Mouse (Mus musculus): Measurements from ENCODE around the gene Foxp1.

The Foxp1 gene

DNA sequence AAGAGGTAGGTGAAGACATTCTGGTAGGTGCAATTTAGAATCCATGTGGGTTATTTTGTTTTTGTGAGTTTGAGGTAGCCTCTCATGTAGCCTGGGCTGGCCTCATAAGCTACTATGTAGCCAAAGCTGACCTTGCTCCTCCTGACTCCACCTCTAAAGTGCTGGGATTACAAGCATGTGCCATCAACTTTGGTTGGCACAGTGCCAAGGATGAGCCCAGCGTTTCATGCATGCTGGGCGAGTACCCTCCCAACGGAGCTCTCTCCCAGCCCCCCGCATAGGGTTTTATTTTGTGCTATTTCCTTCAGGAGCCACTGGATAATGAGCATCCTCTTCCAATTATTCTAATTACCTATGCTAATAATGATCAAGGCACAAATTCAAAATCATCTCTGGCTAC lies 414.1 kb downstream of the Foxp1 start:
- DNase-seq = no peak

DNA sequence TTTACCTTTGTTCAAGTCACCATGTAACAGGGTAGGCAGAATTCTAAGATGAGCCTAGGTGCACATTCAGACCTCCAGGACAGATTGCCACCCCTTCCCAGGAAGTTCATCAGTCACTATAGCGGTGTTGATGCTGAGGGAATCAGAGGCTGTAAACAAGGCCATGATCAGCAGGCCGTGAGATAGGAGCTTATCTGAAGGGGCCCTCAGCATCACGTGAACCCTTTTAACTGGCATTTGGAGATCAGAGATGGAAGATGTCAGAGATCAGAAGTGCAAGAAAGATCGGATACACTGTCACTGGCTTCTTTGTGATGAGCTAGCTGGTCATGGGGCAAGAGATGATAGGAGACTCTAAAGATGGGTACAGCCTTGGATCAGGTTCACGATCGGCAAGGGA lies 414.8 kb downstream of the Foxp1 start:
- DNase-seq = no peak

DNA sequence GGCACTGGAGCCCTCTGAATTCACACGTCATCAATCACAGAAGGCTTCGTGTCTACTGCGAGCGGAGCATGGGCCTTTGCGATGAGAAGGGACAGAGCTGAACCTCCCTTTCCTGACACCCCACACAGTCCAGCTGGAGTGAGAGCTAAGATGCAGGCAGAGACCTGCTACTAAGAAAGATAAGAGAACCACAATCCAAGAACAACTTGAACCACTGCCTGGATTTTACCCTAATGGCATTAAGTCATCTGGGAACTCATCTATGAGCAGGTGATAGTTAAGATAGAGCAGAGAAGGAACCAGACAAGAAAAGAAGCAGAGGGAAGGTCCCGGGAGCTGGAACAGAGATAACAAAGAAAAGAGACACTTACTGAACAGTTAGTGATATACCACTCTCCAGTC lies 415.4 kb downstream of the Foxp1 start:
- no peak for DNase-seq

DNA sequence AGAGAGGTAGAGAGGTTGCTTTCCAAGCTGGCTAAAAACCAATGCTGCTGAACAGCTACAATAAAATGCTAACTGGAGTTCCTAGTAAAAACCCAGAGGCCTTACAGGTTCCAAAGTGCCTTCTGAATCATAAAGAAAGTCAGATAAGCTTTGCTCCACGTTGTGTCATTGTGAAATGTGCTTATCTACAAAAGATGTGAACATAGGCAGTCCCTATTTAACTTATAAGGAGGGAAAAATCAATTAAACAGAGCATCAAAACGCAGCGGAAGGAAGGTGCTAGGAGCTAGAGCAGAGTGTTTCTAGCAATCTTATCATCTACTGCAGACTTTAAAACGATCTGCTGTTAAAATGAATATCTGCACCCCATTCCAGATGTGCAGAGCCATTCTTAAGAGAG lies 416.5 kb downstream of the Foxp1 start:
- DNase-seq = no peak

DNA sequence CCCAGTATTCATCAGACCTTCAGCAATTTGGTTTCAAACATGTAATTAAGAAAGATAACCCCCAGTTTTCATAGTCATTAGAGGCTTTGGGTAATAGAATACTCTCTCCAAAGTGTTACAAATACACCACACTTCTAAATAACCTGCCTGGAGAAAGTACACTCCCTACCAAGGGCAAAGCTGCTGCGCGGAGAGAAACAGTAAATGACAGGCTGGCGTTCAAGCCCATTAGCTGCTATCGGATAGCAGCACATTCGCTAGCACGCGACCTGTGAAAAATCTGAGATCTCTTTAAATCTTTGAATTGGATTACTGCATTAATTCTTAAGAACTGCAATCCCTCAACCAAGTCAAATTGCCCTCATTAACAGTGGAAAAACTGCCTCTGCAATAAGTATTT lies 418.1 kb downstream of the Foxp1 start:
- DNase-seq = no peak

DNA sequence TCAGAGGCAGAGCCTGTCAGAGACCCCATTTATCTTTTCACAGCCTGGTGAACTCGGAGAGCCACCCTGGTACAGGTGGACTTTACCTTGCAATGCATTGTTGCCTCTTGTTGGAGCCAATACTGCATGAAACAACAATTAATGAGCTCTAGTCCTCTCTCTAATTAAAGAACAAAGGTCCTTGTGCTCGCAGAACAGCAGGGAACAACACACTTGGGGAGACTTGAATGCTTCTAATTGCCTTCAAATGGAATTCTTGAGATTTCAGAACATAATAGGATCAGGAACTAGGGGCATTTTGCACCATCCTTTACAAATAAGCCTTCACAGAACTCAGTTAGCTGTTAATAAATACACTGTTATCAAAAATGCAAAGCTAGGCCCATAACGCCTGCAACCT lies 418.6 kb downstream of the Foxp1 start:
- DNase-seq = no peak

DNA sequence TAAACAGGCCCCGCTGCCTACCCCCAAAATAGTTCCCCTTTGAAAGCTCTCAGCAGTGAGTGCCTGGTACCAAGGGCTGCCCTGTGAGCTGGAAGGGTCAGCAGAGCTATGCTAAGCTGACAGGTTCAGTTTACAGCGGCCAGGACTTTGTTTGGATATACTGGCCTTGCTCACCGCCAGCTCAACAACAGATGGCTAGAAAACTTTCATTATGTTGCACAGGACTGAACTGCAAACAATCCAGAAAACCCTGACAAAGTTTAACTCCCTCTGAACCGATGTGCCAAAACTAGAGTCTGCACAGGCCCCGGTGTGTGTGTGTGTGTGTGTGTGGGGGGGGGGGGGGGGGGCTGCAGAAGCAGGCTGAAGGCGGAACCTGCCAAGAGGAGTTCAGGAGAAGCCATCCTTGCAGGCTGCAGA lies 421.0 kb downstream of the Foxp1 start:
- no peak for DNase-seq

DNA sequence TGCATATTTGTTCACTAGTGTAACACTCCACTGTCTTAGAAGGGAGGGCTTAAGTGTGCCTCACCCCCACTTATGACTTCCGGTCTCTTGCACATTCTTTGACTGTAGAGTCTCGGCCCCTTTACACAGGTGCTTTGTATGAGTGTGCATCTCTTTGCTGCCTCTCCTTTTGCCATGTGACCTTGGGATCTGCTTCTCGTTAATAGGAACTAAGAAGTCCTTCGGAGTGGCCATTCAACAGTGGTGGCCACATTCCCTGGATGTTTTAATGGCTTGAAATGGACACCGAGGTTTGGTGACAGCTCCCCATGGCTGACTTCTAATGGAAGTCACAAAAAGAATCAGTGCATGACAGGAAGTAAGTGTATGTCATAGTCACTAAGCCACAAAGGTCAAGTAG lies 422.2 kb downstream of the Foxp1 start:
- no peak for DNase-seq

DNA sequence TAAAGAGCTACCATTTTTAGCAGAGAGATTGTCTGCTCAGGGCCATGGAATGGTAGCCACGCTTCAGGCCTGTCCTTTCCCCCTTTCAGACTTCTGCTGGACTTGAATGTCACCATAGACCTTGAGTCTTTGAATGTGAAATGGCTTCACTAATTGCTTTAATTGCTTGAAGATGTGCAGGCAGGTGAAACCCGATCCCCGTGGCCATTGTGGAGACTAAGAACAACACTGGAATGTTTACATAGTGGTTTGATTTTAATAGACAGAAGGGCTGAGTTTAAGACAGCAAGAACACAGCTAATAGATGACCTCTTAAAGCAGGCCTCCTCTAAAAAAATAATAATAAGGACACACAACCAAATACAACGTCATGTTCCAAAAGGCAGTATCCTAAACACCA lies 422.7 kb downstream of the Foxp1 start:
- DNase-seq = no peak

DNA sequence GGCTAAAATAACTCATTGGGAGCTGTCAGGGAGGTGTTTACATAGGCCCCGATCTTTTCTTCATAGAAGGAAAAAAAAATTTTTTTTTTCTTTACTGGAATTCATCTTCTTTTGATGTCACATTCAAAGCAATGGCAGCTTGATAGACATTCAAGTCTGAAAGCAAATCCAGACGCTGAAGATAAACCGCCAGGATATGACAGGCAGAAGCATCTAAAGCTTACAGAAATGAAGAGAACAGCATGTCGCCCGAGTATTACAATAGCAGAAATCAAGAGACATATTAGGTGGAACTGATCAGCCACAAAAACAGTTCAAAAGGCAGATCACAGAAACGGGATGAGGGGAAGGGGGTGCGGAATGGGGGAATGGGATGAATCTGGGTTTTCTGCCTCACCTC lies 425.3 kb downstream of the Foxp1 start:
- no peak for DNase-seq

DNA sequence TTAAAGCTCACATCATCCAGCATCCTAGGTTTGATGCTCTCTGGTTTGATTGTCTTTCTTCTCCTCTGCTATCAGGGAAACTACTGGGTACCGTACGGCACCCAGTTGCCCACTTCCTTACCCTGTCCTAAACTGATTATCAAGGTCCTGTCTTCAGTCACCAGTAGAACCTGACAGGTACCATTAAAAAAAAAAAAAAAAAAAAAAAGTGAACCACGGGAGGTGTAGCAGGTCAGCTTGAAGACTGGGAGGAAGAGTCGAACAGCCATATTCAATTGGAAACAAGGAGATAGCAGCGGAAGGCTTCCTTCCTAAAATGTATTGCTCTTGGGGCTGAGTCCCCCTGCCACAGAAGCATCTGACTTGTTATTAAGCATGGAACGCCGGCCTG lies 425.8 kb downstream of the Foxp1 start:
- DNase-seq = no peak

DNA sequence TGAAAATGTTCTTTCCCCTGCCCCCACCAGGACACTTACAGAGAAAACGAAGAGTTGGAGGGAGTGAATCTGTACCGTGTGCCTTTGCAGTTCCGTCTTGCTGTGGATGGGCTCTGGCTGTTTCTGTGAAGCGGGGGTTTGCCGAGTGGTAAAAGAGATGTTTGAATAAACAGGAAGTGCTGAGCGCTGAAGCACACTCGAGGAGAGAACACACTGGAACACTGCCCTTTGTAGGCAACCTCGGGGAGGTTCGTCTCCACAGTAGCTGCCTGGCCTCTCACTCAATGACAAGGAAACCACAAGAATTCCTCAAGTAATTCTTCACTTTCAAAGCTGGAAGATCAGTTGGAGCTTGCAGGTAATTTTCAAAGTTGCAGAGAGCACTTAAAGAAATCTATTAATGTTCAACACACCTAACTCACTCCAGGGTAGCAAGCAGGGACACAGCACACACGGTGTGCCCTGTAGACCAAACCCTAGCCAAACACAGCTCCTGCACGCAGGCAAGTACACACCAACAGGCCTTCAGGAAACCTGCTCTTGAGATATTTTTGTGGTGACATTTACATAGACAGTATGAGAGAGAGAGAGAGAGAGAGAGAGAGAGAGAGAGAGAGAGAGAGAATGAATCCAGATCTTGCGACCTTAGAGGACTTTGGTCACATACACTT lies 426.3 kb downstream of the Foxp1 start:
- DNase-seq = peak; percentile 64 to 66

DNA sequence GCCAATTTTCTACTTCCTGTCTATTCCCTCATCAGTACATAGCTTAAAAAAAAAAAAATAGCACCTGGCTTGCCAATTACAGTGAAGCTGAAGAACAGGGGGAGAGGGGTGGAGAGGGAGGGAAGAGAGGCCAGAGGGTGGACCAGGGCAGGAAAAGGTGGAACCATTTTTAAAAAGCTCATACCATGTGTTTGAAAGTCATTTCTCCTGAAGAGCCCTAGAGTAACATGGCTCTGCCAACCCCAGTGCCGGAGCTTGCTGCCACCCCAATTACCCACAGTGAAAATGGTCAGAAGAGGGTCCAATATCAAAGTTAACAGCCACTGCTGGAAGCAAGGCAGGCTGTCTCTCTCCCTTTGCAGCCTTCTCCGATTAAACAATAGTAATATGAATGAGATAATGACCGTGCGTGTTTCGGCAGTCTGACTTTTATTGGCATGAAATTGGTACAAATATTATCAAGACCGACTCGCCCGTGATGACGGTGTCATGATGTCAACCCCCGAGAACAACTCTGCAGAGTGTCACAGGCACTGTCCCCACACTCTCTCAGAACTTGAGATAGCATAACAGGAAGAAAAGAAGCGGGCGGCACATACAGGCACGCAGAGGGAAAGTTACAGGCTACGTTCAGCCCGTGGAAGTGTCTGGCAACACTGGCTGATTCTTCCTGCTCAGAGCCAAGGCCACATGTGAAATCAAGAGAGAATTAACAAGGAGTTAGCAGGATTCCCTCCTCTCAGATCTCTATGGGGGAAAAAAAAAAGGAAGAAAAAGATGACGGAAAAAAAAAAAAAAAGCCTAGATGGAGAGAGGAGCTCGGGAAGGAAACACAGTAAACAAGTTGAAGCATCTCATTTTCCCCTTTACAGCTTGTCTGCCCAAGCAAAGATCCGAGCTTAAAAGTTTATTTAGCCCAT lies 427.1 kb downstream of the Foxp1 start:
- peak; percentile 14 to 36 for DNase-seq

DNA sequence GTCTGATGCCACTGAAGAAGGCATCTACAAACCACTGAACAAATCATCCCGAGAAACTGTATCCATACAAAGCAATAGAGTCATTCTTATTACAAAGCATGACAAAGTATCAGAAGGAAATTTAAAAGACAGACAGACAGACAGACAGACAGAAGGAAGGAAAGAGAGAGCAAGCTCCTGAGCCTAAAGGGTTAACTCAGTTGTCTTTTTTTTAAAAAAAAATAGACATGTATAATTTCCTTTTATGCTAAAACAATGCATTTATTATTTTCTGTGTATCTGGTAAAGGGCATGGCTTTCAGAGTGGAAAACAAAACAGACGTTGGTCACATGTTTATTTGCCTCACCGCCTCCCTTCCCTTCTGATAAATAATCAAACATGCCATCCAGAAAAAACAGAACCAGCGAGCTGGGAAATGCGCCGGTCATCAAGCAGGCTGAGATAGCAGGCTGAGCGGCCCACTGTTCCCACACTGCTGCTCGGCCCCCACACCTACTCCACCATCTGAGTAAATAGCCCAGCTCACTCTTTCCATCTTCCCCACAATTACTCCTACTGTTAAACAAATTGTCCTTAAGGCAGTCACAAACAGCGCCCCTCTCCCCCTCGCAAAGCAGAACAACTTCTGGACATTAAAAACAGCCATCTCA lies 428.1 kb downstream of the Foxp1 start:
- no peak for DNase-seq

DNA sequence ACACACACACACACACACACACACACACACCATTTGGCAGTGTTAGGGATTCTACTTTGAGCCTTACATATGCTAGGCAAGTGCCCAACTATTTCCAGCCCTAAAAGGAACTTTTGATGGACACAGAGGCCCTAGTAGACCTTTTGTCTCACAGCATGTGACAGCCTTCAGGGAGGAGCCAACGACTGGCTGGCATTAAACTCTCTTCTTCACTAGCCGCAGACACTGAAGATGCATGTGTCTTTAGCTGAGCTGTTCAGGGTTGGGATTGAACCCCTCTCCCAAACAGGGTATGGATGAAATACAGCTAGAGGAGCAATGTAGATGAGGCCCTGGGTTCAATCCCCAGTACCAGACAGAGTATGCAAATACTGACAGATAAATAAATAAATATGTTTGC lies 428.7 kb downstream of the Foxp1 start:
- DNase-seq = no peak

DNA sequence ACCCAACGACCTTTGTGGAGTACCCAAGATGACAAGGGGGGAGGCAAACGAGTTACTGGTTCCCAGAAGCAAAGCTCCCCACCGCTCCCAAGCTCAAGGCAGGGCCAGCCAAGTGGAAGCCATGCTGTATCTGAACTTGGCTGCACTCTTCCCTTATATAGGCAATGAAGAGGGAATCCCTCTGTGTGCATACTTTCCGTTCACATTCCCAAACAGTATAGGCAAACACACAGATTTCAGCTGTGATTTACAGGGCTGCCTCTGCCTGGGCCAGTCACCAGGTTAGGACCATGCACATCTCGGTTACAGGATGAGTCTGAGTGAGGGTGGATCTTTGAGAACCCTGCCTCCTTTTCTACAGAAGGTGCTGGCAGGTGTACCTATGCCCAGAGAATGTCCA lies 429.3 kb downstream of the Foxp1 start:
- DNase-seq = no peak

DNA sequence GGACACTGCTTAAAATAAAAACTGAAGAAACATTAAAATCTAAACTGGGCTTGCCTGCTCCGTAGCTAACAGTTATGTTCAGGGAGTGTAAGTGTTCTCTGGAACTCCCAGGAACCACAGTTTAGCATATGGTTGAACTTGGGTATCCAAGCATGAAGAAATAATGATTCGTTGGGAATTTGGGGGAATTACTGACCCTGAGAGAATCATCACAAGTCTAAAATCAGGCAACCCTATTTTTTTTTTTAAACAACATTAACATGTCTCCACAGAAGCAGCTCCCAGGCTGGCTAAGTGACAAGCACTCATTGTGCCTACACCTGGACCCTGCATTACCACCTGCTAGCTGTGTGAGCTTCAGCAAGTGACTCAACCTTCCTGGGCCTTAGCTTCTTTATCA lies 430.7 kb downstream of the Foxp1 start:
- no peak for DNase-seq

DNA sequence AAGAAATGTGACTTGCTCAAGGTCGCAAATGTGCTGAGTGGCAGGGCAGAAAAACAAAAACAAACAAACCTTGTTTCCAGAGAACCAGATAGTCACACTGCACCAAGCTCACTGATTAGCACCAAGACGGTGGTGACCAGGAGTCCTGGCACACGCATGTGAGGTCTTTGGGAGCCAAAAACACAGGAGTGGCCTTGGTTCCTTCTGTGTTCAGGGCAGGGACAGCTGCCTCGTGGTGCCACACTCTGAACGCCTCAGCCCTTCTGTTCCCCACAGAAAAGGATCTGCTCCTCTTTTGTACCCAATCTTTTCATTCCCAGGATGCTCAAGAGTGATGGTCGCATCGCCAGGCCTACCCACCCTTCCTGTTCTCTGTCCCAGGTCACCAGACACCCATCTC lies 434.9 kb downstream of the Foxp1 start:
- no peak for DNase-seq

DNA sequence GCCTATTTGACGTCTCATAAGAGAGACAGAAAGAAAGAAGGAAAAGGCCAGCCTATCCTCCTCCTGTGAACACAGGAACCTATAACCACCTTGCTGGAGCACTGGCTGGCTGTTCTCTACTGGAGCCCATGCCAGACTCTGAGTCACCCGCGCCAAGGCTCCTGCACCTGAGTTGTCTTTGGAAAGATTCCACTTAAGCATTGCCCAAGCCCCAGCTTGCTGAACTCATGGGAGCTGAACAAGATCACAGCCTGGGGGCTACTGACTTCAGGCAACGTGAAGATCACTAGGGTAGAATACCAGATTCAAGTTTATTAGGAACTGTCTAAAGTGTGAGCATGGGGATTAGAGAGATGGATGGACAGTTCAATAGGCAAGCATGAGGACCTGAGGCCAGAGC lies 437.6 kb downstream of the Foxp1 start:
- DNase-seq = no peak

DNA sequence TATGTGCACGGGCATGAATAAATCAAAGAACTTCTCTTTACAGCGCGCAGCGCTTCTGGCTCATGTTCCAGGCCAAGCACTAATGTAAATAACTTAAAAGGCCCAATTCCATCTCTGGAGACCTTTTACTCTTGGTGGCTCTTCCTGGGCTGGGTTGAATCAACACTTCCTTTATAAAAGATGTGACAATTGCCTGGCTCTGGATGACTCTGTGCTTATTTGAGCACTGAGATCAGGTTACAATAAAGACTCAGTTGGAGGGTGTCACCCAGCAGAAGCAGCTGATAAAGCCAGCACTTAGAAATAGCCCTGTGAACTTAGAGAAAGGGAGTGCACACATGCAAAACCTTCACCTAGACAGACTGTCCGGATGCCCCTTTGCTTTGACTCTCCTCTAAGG lies 441.3 kb downstream of the Foxp1 start:
- no peak for DNase-seq

DNA sequence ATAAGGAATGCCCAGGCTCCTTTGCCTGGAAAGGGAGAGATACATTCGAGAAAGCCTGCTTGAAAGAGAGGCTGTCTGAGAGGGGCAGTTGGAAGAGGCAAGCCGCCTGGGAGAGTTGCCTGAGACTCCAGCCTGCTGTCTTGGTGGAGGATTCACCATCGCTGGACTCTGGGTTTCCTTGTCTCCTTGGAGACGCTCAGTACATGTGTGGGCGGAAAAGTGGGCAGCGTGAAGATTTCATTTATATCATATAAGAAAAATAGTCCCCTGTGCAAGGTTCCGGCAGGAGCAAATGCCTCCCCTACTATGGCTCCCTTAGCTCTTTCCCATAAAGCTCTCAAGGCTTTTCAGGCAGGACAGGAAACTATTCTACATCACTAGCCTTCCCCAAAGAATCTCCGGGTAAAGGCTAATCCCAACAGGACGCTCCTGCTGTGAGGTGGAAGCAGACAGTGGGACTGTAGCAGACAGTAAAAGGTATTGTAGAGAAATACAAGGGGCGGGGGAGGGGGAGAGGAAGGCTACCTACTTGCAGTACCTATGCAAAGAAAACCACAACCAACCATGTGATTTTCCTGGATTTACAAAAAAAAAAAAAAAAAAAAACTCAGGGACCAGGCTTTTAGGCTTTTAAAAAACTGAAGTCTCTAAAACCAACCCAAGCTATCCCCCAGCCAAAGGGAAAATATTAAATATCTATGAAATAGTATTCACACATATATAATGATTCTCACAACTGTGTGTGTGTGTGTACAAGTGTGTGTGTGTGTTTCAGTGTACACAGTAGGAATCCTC lies 443.3 kb downstream of the Foxp1 start:
- no peak for DNase-seq

DNA sequence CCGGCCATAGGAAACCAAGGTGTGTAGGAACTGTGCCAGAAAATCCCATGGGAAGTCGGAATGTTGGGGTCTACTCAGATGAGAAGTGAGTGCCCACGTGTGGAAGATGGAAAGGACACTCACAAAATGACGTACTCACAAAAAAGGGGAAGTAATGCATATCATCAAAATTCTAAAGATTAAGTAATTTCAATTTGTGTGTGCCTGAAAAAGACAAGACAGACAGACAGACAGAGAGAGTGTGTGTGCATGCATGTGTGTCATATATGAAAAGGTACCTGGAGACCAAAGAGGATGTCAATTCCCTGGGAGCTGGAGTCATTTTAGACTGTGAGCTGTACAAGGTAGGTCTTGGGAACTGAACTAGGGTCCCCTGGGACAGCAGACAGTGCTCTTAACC lies 444.4 kb downstream of the Foxp1 start:
- DNase-seq = no peak

All from spleen, adult 18-20 months (tissue).